Mouse (Mus musculus) left cerebral cortex, adult 18-20 months (tissue): ENCODE data around the gene Pdgfd. TPM values are rescaled to one million over a fixed set of nuclear protein-coding genes. Genes with fewer than 3 reads are reported as not detected.
A peak's percentile ranks its signal among the peaks of the same experiment; 100 is the strongest.
"Not testable (repeated sequence)": the region's sequence is repeated elsewhere in the genome, so short reads cannot be mapped to it uniquely, and the experiment has no call there.

Experiments
- DNase-seq, 2 experiments: peaks; one replicate each; pipeline ENCODE4 v3.0.0; 2021 to 2022; ENCODE audit warnings: low spot score in 2 of 2, mixed read lengths in 1 of 2
- long read RNA-seq, 2 experiments: library from polyadenylated mRNA; stranded (forward); transcript quantifications; one replicate each; pipeline ENCODE4 v2.0.0; 2021
- total RNA-seq, 2 experiments: library from RNA; stranded (reverse); gene quantifications; 2 replicates each; pipeline ENCODE4 v1.2.3; 2021

Pdgfd gene
- total RNA-seq = 1 to 10 TPM; 3.2 to 3.7 TPM
- long read RNA-seq, experiment 1, partial matches to known transcripts = 0 of 6 reads
- long read RNA-seq, experiment 1, other reads (novel, unspliced or antisense) = 2 of 6 reads
- long read RNA-seq, experiment 2, partial matches to known transcripts = 0 of 6 reads
- long read RNA-seq, experiment 2, other reads (novel, unspliced or antisense) = 1 of 6 reads

DNA sequence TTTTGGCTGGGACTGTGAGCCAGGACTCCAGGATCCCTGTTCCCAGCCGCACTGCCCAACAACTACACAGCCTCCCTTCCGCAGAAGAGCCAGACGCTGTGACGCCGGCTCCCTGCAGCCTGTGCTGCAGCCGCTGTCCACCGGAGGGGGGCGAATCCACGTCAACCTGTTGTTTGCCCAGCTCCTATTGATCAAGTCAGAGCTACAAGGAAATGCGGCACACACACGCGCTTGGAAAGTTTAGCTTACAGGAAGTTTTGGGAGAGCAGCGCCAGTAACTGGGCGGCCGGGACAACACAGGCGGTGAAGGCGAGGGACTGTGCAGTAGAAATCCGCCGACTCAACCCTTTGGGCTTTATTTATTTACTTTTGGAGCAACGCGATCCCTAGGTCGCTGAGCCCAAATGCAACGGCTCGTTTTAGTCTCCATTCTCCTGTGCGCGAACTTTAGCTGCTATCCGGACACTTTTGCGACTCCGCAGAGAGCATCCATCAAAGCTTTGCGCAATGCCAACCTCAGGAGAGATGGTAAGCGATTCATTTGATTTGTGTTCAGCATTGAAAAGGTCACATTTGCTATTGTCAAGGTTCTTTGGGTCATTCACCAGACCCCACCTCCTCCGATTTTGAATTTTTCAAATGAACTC lies at the start of gene Pdgfd:
Gene Pdgfd, plus strand, starts transcription at position 194 of the 647 bp plus-strand sequence.
- peak in 1 of 2 experiments; percentile 19 for DNase-seq

DNA sequence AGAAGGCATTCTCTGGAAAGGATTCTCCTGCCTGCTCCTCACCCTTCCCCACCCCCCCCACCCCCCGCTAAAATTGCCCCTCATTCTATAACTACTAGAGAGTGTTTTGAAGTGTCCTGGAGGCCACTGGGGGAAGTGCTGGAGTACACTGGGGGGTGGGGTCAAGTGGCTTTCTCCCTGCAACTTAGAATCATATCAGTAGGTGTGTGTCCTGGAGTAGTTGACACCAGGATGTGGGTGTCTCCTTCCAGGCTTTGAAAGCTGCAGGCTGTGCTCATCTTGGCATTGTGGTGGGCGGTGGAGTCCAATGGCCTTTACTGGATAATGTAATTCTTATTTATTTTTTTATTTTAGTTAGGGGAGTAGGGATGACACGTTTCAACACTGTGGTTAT lies 651 bp downstream of the Pdgfd start:
- no peak for DNase-seq

GRCm38 (mm10) chr9:6170962-6171361 lies 2.6 kb downstream of the Pdgfd start:
- DNase-seq = no peak

DNA sequence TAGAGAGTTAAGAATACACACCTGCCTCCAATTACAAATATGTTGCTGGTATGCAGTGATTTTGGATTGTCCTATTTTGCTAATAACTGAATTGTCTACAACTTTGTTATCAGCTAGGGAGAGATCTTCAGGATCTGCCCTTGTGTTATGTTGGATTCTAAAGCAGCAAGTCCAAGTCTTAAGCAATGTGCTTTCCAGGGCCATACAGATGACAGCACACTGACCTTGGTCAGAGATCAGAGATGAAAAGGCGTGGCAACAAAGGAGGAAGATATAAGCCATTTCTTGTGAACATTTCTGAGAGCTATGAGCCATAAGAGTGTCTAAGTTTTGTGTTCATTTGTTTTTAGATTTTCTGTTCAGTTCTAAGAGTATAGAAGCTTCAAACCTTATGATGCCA lies 4.9 kb downstream of the Pdgfd start:
- no peak for DNase-seq

- DNase-seq = no peak
Observed at GRCm38 (mm10) chr9:6175731-6176130, 7.3 kb downstream of the Pdgfd start.

GRCm38 (mm10) chr9:6182307-6182923 lies 14.0 kb downstream of the Pdgfd start:
- no peak for DNase-seq

- DNase-seq = no peak
Observed at GRCm38 (mm10) chr9:6187955-6188354, 19.6 kb downstream of the Pdgfd start.

- DNase-seq = no peak
Observed at GRCm38 (mm10) chr9:6193352-6193751, 25.0 kb downstream of the Pdgfd start.

GRCm38 (mm10) chr9:6212862-6213261 lies 44.5 kb downstream of the Pdgfd start:
- DNase-seq = no peak

DNA sequence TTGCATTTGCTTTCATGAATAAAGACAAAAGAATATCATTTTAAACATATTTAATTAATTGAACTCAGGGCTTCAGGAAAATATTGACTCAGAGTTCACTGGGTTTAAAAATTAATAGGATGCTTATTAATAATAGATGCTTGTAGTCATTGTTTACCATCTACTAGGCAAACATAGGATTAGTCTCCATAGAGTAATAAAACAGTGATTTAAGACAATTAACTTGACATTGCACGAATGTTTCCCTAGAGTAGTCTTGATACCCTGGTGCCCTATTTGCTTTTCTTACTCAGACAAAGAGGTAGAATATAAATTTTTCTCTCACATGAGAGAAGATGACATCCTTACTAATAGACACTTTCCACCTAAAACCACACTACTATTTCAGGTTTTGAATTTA lies 49.1 kb downstream of the Pdgfd start:
- DNase-seq = no peak

GRCm38 (mm10) chr9:6235982-6236381 lies 67.6 kb downstream of the Pdgfd start:
- DNase-seq = not testable (repeated sequence)

- DNase-seq = no peak
Observed at GRCm38 (mm10) chr9:6250320-6250719, 81.9 kb downstream of the Pdgfd start.

DNA sequence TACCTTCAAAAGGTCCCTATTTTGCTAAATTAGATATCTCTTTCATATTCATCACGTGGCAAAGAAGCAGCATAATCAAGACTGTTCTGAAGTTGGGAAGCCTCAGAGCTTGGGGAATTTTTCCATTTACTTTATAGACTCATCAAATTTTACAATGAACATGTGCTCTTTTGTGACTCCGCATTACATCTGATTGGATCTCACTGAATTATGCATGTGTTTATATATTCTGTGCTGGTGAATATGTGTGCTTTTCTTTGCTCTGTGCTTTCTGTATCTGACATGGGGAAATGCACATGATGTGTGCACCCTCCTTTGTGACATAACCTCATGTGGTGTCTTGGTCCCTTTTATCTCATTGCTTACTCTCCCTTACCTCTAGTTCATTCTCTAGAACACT lies 83.6 kb downstream of the Pdgfd start:
- DNase-seq = no peak

DNA sequence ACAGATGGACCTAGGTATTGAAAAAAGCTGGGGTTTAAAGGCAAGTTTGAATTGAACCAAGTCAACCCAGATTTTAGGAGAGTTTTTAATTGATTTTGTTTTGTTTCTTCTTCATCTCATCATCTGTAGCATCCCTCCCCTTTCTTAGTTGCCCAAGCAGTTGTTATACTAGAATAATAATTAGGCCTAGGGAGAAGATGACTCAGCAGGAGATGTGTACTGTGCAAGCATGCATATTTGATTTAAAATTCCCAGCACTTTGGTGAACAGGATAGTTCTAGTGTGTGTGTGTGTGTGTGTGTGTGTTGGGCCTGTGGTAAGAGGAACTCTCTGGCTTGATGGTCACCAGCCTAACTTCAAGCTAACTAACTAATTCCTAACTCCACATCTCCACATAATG lies 88.7 kb downstream of the Pdgfd start:
- DNase-seq = no peak

- DNase-seq = no peak
Observed at GRCm38 (mm10) chr9:6264820-6265219, 96.4 kb downstream of the Pdgfd start.

- no peak for DNase-seq
Observed at GRCm38 (mm10) chr9:6269796-6270280, 101.5 kb downstream of the Pdgfd start, which contains the start of gene Ddi1. Gene Ddi1 (minus strand): TSS chr9:6269846.

DNA sequence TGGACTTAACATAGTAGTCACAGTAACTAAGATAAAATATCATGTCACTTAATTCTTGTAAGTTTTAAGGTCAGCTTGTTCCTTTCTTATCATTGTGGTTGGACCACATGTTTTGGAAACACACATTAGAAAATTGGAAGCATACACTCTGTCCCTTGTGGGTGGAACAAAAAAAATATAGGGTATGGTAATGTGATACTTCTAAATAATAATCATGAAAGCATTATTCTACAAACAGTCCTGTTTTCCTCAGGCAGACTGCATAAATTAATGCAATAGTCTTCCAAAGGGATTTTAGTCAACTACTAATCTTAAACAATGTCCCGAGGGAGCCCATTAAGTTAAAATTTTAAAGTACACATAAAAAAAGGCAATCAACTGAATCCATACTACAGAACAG lies 108.0 kb downstream of the Pdgfd start:
- DNase-seq = no peak

GRCm38 (mm10) chr9:6277526-6277925 lies 109.1 kb downstream of the Pdgfd start:
- no peak for DNase-seq

- no peak for DNase-seq
Observed at GRCm38 (mm10) chr9:6286770-6287169, 118.4 kb downstream of the Pdgfd start.

DNA sequence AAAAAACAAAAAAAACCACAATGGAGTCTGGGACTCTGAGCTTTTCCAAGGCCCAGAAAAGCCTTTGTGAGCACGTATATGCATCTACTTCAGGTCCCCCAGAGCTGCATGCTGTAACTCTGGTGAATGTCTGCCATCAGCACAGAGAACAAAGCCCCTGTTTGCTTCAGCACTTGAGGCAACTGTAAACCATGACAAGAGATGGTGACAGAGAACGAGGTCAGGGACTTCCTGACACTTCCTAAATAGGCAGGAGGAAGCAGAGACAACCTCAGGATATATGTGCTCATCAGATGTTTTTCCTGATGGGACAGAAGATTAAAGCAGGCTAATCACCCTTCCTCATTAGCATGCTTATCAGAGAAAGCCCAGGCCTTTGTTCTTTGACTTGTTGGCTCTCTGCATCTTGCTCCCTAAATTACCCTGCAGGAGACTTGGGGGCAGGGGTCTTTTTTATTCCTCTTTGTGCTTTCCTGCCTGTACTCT lies 120.9 kb downstream of the Pdgfd start:
- DNase-seq = no peak

- no peak for DNase-seq
Observed at GRCm38 (mm10) chr9:6298547-6298946, 130.2 kb downstream of the Pdgfd start.

DNA sequence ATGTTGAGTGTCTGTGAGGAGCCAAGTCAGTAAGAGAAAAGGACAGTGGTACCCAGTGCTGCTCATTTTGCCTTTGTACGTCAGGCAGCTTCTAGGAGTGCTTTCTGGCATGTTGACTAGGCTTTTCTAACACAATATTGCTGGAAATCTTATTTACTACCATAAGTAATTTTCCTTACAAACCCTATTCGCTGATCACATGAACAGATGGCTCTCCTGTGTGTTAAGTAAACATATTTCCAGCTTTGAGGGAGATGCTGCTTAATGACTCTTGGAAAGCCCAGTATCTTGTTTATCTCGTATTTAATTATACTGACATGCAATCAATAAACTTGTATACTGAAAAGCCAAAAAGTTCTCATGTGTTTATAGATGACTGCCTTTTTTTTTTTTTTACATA lies 133.7 kb downstream of the Pdgfd start:
- DNase-seq = no peak
